Mouse (Mus musculus) liver, embryonic 16.5 days (tissue): ENCODE data around the gene Grm3. TPM values are rescaled to one million over a fixed set of nuclear protein-coding genes. Genes with fewer than 3 reads are reported as not detected.

Experiments used
- ATAC-seq: fragments of 200-750 bp; cut with Nextera tagmentation; 2 replicates; pipeline ENCODE4 v1.8.0; 2017; ENCODE audit warnings: low read depth, mild to moderate bottlenecking, moderate number of reproducible peaks, moderate library complexity
- H3K27ac ChIP-seq: fragments of 300-500 bp; sonication (generic); 2 replicates; pipeline ENCODE4 v1.5.1; 2014; ENCODE audit warnings: mild to moderate bottlenecking, low read length
- H3K27me3 ChIP-seq: fragments of 300-500 bp; sonication (generic); 2 replicates; pipeline ENCODE4 v1.6.1; 2014; ENCODE audit warnings: low read depth, low read length, mixed read lengths; ENCODE audit not compliant: control insufficient read depth, insufficient read depth
- H3K36me3 ChIP-seq: fragments of 300-500 bp; sonication (generic); 2 replicates; pipeline ENCODE4 v1.6.1; 2014; ENCODE audit warnings: mild to moderate bottlenecking; ENCODE audit not compliant: control insufficient read depth, insufficient read depth
- H3K4me1 ChIP-seq: fragments of 300-500 bp; sonication (generic); 2 replicates; pipeline ENCODE4 v1.6.1; 2014; ENCODE audit warnings: low read depth, low read length, mixed read lengths; ENCODE audit not compliant: control insufficient read depth
- H3K4me2 ChIP-seq: fragments of 300-500 bp; sonication (generic); 2 replicates; pipeline ENCODE4 v1.6.1; 2014; ENCODE audit warnings: low read depth, low read length, mixed read lengths
- H3K4me3 ChIP-seq: fragments of 300-500 bp; sonication (generic); 2 replicates; pipeline ENCODE4 v1.5.1; 2014; ENCODE audit warnings: low read depth, mild to moderate bottlenecking, low read length
- H3K9ac ChIP-seq: fragments of 300-500 bp; sonication (generic); 2 replicates; pipeline ENCODE4 v1.6.1; 2014; ENCODE audit warnings: low read depth, low read length
- H3K9me3 ChIP-seq: fragments of 300-500 bp; sonication (generic); replicated peaks from 2 replicates; pipeline ENCODE4 v1.6.1; 2016; ENCODE audit warnings: low read length; ENCODE audit not compliant: control insufficient read depth
- WGBS: fragments of 180-500 bp; shearing (Covaris S2); extraction: QIAGEN DNeasy Blood & Tissue Kit; methylation state at CpG from one replicate; pipeline ENCODE4 v1.1.7; 2014; ENCODE audit not compliant: insufficient replicate concordance; 5-methylcytosine and 5-hydroxymethylcytosine counted together
- polyA plus RNA-seq: library from polyadenylated mRNA; unstranded; fragments of >200 nt; fragmentation: Nextera tagmentation; extraction: Ambion mirVana; gene quantifications from 2 replicates; pipeline ENCODE4 v1.2.1, GENCODE M21; 2015

Grm3 gene
- polyA plus RNA-seq, 1 experiment from 2014 or later: 0.05 TPM

- H3K27ac ChIP-seq: no peak overlapping the region
- no peaks in the 10 kb centered on the region for H3K27me3 ChIP-seq
- H3K4me3 ChIP-seq: no peak overlapping the region
- H3K36me3 ChIP-seq: no peaks in the 10 kb centered on the region
- H3K9me3 ChIP-seq: no peaks in the 10 kb centered on the region
- ATAC-seq: no peak
- H3K4me2 ChIP-seq: no peak overlapping the region
- no peaks in the 10 kb centered on the region for H3K4me1 ChIP-seq
- WGBS: 56% methylated on average over 9 of the region's 9 CpGs
- no peak overlapping the region for H3K9ac ChIP-seq
Observed at GRCm38 (mm10) chr5:9661870-9662589, 62.9 kb downstream of the Grm3 start.

DNA sequence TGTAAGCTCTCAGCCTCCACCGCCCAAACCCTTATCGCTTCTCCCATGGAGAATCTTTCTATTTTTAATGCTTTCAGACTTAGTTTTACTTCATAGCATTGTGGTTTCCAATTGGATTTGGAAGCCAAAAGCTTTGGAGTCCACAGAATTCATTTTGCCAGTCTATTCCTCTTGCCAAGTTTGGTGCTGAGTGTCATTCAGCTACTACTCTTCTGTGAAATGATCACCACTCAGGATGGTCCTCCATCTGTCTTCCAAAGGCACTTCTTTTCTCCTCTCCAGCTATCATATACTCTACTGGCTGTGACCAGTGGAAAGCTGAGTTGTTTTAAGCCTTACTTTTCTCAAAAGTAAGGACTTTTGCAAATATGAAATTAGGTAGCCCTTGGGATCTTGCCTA, 86.4 kb downstream of the Grm3 start:
- WGBS: 80% methylated on average over 2 of the region's 2 CpGs

DNA sequence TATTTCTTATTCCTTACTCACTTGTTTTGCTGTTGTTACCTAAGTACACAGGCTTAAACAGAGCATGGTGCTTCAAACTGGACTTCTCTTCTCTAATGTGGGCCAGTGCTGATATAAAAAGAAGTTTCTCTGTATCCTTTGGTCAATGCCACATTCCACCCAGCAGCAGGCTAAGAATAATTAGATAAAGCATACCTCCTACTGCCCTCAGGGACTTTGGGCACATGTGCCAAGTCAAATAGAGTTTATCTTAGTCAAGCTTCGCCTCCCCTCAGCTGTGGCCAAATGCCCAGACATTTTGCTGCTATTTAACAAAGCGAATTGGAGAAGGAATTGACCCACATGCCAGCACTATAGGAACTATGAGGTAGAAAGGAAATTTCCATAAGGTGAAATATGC, 97.8 kb downstream of the Grm3 start:
- no peaks in the 10 kb centered on the region for H3K9me3 ChIP-seq
- H3K4me1 ChIP-seq: no peaks in the 10 kb centered on the region
- H3K36me3 ChIP-seq: no peaks in the 10 kb centered on the region
- H3K4me2 ChIP-seq: no peak overlapping the region
- ATAC-seq: no peak
- no peak overlapping the region for H3K9ac ChIP-seq
- H3K27me3 ChIP-seq: no peaks in the 10 kb centered on the region
- H3K27ac ChIP-seq: no peak overlapping the region
- 42% methylated on average over 2 of the region's 2 CpGs for WGBS
- no peak overlapping the region for H3K4me3 ChIP-seq

More for the DNA sequence above, 86.4 kb downstream of the Grm3 start:
- Histone ChIP-seq H3K4me3 (no peak overlapping the region), H3K9ac (no peak overlapping the region), H3K9me3 (no peaks in the 10 kb centered on the region), H3K27ac (no peak overlapping the region), H3K27me3 (no peaks in the 10 kb centered on the region), H3K4me2 (no peak overlapping the region), H3K36me3 (no peaks in the 10 kb centered on the region), H3K4me1 (no peaks in the 10 kb centered on the region)
- no peak for ATAC-seq

GRCm38 (mm10) chr5:9624396-9624795, 100.6 kb downstream of the Grm3 start:
- Histone ChIP-seq H3K4me3 (no peak overlapping the region), H3K9me3 (no peaks in the 10 kb centered on the region), H3K4me2 (no peak overlapping the region), H3K36me3 (no peaks in the 10 kb centered on the region), H3K9ac (no peak overlapping the region), H3K27ac (no peak overlapping the region), H3K27me3 (no peaks in the 10 kb centered on the region), H3K4me1 (no peaks in the 10 kb centered on the region)
- 66% methylated on average over 4 of the region's 4 CpGs for WGBS
- no peak for ATAC-seq

- 30% methylated on average over 4 of the region's 4 CpGs for WGBS
- Histone ChIP-seq H3K4me3 (no peak overlapping the region), H3K27ac (no peak overlapping the region), H3K4me2 (no peak overlapping the region), H3K36me3 (no peaks in the 10 kb centered on the region), H3K9ac (no peak overlapping the region), H3K27me3 (no peaks in the 10 kb centered on the region), H3K4me1 (no peaks in the 10 kb centered on the region), H3K9me3 (no peaks in the 10 kb centered on the region)
- ATAC-seq: no peak
Observed at GRCm38 (mm10) chr5:9623095-9623459, 101.9 kb downstream of the Grm3 start.

DNA sequence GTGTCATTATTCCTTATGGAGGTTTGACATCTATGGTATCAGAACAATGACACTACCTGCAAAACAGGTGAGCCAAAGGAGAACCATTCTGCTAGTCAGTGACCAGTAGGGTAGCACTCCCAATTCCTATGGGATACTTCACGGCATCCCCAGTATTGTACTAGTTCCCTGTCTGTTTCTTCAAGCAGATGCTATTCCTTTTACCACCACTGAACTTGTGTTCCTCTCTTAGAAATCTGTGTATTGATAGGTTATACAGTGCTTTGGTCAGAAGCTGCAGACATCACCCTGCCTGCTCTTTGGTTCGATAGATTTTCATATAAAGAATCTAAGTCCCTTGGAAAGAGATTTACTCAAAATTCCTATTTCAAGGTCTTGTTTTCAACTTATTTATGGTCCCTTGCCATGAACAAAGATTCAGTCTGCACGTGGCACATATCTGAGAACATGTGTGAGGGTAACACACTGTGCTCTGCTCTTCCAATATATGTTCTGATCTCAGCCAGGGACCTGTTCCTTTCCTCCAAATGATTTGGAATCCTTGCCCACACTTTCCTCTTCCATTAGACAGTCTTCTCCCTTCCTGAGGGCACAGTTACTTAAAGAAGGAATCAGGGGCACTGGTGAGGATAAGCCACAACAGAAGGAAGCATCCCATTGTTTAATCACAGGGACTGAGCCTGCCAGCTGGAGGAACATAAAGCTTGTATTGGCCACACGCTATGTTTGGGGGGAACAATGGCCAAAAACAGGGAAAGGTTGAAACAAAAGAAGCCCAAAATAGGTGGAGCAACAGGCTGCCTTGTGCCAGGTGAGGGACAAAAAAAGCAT, 102.5 kb downstream of the Grm3 start:
- ATAC-seq: no peak
- 45% methylated on average over 4 of the region's 4 CpGs for WGBS
- H3K27me3 ChIP-seq: no peaks in the 10 kb centered on the region

DNA sequence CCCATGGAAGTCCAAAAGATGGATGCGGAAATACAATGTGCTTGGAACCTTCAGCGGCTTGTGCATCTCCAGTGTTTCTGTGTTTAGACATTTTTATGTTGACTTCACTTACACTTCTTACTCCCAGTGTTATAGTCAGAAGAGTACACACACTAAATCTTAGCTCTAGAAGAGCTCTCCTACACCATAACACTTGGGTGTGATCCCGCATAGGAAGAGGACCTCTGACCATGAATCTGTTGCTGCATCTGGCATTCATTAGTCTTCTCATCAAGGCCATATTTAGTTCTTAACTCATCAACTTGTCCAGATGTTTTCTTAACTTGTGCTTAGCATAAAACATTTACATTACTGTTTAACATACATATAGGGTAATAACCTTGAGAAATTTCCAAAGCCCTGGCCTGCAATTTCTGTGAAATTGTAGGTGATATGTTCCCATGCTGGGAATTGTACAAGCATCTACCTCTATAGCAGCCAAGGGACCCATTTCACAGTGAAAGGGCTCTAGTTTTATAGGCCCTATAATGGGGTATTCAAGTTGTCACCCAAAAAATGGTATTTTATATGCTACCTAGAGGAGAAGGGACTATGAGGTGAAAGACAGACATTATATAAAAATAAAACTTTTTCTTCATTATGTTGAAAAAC, 103.4 kb downstream of the Grm3 start:
- H3K36me3 ChIP-seq: no peaks in the 10 kb centered on the region
- no peak overlapping the region for H3K27ac ChIP-seq
- no peak overlapping the region for H3K9ac ChIP-seq
- no peak overlapping the region for H3K4me3 ChIP-seq
- H3K4me1 ChIP-seq: no peaks in the 10 kb centered on the region
- no peak for ATAC-seq
- no peaks in the 10 kb centered on the region for H3K27me3 ChIP-seq
- H3K9me3 ChIP-seq: no peaks in the 10 kb centered on the region
- WGBS: 78% methylated on average over 3 of the region's 3 CpGs
- no peak overlapping the region for H3K4me2 ChIP-seq

More for the DNA sequence above, 102.5 kb downstream of the Grm3 start:
- Histone ChIP-seq H3K4me1 (no peaks in the 10 kb centered on the region), H3K9ac (no peak overlapping the region), H3K9me3 (no peaks in the 10 kb centered on the region), H3K27ac (no peak overlapping the region), H3K4me3 (no peak overlapping the region), H3K36me3 (no peaks in the 10 kb centered on the region), H3K4me2 (no peak overlapping the region)

DNA sequence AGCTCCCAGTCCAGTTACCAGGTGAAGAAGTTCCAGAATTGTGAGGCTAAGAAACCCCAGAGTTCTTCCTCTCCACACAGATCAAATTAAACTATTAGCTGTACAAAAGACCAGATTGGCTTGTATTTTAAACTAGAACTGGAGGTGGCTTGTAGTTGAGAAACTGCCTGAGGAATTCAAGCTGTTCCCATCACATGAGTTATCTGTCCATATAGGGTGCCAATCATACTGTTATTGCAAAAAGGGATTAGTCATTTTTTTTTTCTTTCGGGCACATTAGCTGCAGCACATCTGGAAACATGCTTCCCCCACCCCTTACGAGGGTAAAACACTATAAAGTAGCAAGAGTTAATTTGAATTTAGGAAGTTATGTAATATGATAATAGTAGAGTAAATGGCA, 145.9 kb downstream of the Grm3 start:
- Histone ChIP-seq H3K4me2 (no peak overlapping the region), H3K4me1 (no peaks in the 10 kb centered on the region), H3K36me3 (no peaks in the 10 kb centered on the region), H3K4me3 (no peak overlapping the region), H3K9ac (no peak overlapping the region), H3K27me3 (no peaks in the 10 kb centered on the region), H3K27ac (no peak overlapping the region), H3K9me3 (no peaks in the 10 kb centered on the region)
- no peak for ATAC-seq
- WGBS: 50% methylated on average over 2 of the region's 2 CpGs

DNA sequence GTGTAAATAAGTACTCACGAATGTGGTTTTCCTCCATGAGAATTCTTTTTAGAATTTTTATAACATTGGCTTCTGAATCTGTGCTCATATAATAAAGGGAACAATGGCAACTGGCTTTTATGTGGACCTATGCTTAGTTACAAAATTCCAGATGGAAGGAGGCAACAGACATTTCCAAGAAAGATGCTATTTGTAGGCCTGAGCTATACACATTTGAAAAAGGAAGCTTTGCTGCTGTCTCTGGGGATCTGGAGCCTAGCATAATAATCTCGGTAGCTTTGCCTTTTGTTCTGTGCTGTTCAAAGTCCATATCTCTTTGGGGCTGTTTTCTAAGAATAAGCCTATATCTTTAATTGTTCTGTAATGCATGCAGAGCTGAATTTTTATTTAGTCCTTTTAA, 146.4 kb downstream of the Grm3 start:
- Histone ChIP-seq H3K36me3 (no peaks in the 10 kb centered on the region), H3K27ac (no peak overlapping the region), H3K4me2 (no peak overlapping the region), H3K4me3 (no peak overlapping the region), H3K9me3 (no peaks in the 10 kb centered on the region), H3K4me1 (no peaks in the 10 kb centered on the region), H3K27me3 (no peaks in the 10 kb centered on the region), H3K9ac (no peak overlapping the region)
- 63% methylated on average over 2 of the region's 2 CpGs for whole genome bisulfite sequencing
- no peak for ATAC-seq
